Mouse (Mus musculus): Measurements from ENCODE around the gene Rps16.

DNA sequence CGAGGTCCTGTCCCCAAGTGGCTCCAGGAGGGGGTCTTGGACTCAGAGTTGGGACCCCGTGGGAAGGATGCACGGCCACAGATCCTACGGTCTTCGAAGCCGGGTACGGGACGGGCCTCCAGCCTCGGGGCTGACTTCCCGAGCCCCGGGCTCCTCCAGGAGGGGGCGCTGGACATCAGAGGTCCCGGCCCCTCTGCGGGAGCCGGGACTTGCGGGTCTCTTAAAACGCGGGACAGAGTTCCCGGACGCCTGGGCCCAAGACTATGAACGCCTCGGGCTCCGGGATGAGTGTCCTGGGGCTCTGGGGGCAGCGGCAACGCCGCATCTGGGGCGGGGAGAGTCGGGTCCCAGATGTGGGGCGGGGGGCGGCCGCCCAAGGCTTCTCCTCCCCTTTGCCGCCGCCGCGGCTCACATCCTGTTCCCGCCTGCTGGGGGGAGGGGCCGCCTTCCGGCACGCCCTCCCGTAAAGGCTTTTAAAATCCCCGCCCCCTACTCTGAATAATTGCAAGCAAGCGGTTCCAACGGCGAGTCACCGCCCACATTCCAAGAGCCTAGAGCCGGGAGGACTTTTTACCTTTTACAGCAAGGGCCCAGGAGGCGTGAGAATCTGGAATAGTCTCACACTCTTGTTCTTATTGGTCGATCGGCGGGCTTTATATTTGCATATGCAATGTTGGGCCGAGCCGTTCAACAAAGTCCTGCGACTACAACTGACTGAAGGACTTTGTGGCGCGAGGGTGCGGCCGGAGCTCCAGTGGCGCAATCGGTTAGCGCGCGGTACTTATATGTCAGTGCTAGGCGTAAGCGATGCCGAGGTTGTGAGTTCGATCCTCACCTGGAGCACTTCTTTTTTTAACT, 22.0 kb downstream of the Rps16 start, which contains the start of gene Plekhg2:
- TF ChIP-seq CTCF (IDR thresholded peaks at IDR 0.05): peak; percentile 68
- TF ChIP-seq EP300 (IDR thresholded peaks at IDR 0.05): peak; percentile 78

All from lung, postnatal 0 days (tissue).